Mouse (Mus musculus) adrenal gland, postnatal 14 days (tissue): ENCODE results near the gene Ube2d3. TPM values are rescaled to one million over a fixed set of nuclear protein-coding genes. Genes with fewer than 3 reads are reported as not detected.
A peak's percentile ranks its signal among the peaks of the same experiment; 100 is the strongest.
"Not testable (repeated sequence)": the region's sequence is repeated elsewhere in the genome, so short reads cannot be mapped to it uniquely, and the experiment has no call there.

Source experiments
- DNase-seq: peaks from one replicate; pipeline ENCODE4 v3.0.0; 2021; ENCODE audit warnings: mixed read lengths
- total RNA-seq: library from RNA; stranded (reverse); gene quantifications from 2 replicates; pipeline ENCODE4 v1.2.3, GENCODE M21; 2021

Ube2d3 gene
- total RNA-seq, 1 experiment from 2014 or later = 378 TPM

DNA sequence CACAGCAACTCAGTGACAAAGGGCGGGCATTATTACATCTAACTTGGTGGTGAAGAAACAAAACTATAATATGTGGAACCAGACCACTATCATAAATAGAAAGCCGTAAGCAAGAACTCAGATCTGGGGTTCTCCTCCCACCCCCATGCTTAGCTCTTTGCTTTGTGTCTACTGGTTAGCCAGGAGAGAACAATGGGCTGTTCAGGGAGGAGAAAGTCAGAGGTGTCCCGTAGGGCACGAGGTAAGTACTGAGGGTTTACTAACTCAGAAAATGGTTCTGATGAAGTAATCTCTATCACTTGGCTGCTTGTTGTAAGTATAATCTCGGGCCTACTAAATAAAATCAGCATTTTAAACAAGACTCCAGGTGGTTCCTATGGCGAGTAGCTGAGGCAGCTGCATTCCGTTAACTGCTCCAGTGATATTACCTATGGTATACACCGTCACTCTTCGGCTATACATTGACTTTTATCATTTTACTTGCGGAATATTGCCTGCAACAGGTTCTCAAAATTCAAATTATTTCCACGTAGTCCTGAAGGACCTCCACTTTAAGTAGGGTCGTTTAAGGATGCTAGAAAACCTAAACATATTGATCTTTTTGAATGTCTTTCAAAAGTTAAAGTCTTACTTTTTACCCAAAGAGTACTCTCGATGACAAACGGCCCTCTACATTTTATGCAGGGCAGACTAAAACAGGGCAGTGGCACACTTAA is 890 bp upstream of the Ube2d3 start:
- DNase-seq = no peak

DNA sequence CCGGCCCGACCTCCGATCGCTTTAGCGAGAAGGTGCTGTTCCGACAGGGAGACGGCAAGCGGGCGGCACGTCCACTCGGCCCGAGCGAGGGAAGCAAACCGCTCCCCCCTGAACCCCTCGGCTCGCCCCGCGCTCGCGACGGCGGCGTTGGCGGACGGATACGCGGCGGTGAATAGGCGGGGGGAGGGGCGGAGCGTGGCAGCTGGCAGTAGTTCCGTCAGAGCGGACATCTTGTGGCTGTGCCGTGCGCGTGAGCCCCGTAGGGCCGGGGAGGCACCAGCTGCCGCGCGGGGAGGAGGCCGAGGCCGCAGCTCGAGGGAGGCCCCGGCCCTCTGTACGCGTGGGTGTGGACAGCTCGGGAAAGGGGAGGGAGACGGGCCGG is 573 bp downstream of the Ube2d3 start:
- peak; percentile 97 for DNase-seq

DNA sequence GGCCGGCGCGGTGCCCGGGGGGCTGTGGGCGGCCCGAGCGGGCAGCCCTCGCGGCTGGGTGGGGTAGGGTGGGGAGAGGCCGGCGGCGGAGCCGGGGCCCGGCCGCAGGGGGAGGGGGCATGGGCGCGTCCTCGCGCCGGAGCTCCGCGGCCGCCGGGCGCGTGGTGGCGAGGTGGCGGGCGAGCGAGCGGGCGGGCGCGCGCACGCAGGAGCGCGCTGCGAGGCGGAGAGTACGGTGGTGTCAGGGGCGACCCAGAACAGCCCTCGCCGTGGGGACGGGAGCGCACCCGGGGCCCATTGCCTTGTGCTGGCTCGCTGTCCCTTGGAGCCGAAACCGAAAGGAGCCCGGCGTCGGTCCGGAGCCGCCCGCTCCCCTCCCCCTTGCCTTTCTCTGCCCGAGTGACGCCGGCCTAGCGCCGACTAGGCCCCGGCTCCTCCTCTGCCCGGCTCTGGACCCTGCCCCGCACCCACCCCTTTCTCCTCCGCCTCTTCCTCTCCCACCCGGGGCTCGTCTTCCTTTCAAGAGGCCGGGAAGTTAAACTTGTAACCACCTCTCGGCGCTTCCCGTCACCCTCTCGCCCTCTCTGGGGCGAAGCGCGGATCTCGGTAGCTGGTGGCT is 1.1 kb downstream of the Ube2d3 start:
- DNase-seq = peak; percentile 92

DNA sequence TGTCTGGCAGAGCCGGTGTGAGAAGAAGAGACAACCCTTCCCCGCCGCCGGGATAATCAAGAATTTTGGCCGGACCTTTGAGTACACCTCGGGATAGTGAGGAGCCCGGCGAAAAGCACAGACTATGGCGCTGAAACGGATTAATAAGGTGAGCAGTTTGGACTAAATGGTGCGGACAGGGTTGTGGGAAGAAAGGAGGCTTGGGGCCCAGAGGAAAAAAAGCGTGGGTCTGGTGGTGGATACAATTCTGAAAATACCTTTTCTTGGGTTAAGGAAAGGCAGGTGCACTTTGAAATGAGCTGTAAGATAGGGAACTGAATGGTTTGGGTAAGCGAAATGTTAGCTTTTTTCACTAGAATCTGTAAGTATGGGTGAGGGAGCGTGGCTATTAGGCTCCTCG is 1.7 kb downstream of the Ube2d3 start:
- no peak for DNase-seq

DNA sequence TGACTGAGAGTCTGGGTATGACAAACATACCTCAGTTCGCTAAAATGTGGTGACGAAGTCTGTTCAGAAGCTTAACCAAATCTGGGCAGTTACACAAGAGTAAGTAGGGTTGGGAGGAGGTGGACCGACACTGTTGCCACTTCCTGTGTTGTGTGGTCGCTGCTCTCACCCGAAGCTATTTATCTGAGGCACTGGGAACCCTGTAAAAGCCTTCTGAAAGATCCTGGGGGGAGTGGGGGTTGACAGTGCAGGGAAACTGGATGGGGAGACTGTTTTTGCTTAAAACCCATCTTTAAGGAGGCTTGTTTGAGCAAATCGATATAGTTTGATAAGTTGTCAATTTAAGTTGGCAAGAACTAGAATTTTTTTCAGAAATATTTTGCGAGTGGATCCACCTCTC is 2.3 kb downstream of the Ube2d3 start:
- DNase-seq = peak; percentile 66

DNA sequence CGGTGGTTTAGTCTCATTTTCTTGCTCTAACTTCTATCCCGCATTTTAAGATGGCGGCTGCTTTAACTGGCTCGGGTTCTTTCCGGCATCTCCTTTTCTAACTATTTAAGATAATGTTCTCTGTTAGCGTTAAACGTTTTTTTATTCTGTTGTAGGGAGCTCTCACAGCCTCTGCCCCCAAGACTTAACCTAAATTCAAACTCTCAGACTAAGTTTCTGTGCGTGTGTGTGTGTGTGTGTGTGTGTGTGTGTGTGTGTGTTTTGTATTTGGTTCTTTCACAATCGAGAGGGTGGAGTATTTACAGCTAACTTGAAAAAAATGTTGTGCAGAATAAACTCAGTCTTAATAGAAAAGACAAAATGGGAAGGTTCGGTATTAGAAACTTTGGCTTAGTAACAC is 2.7 kb downstream of the Ube2d3 start:
- peak; percentile 11 for DNase-seq

DNA sequence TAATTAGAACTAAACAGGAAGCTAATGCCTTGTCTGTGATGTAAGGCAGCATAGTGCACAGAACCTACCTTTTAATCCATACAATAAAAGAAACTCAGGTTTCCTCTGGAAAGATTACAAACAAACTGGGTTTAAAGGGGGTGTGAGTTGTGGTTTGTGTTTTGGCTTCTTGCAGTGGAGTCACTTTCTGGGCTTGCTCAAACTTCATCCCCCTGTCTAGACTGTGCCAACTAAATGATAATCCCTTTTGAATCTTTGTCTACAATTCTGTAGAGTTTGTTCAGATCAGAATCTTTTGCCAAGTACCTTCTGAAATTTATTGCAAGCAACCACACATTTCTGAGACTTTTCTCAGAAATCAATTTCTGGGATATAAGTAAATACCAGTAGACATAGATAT is 7.0 kb downstream of the Ube2d3 start:
- no peak for DNase-seq

DNA sequence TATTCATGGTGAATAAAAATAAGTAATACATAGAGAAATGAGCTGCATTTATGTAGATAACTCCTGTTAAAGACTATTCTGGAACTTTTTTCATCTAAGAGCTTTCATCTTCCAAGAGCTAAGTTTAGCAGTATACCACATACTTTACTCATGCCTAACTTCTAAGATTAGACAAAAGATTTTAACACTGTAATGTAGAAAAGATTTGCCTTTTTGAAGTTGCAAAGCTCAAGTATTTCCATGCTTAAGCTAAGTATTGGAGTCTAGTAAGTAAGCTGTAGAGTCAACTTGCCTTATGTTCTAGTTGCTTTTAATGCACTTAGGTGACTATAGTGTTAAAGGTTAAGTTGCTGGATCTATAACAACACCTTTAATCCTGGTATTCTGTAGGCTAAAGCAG is 21.0 kb downstream of the Ube2d3 start:
- no peak for DNase-seq

DNA sequence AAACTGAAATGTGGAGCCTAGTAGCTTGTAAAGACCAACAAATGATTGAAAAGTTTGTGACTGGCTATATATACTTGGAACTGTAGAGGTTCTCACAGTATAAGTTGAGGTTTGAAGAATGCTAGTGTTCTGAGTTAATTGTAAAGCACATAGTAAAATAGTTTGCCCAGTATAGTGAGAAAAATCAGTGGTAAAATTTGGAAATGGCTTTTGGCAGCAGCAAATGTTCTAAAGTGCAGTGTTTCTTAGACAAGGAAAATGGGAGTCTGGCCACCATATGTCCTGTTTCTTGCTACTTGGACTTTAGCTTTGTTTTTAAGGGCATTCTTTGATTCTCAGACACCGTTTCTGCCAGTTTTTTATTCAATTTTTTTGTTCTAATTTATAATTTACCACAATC is 30.5 kb downstream of the Ube2d3 start:
- DNase-seq = no peak

DNA sequence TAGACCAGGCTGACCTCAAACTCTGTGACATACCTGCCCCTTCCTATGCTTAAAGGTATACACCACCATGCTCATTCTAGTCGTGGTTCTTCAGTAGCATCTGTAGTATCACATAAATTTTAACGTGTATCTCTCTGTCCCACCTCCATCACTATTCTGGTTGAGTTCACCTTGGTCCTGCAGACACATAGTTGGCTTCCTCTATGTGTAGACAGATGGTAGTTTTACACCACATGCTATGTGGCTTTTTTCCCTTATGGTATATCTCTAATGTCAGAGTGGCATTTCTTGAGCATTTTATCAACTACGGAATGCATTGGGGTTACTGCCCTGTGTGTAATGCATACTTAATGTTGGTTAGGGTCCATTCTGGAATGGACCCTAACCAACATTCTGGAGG is 31.2 kb downstream of the Ube2d3 start:
- no peak for DNase-seq

DNA sequence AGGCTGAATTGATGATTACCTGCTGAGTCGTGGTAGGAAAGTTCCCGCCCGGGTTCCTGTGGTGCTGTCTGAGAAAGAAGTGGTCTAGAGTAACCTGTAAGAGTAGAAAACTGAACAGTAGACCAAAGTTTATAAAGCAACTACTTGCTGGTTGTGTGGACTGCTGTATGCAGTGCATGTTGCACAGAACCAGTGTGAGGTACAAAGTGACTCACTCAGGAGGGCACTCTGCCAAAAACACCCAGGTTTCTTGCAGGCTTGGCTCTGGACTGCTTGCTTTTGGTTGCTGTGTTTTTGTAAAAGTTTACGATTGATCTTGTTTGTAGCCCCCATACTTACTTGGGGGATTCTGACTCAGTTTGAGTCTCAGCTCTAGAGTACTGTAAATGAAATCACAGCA is 32.0 kb downstream of the Ube2d3 start:
- peak; percentile 91 for DNase-seq

DNA sequence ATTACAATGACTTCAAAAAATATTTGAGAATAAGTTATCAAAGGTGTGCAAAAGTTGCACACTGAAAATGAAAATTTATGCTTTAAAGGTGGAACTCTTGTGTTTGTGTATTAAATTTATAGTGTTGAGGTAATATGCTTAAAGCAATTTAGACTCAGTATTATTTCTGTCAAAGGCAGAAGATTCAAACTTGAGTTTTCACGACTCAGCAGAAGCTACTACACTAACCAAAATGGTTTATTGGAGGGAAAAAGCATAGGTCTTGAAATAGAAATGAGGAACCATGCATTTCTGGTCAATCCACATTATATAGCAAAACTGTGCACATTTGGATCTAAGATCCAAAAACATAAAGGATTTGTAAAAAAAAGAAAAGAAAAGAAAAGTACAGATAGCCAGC is 32.9 kb downstream of the Ube2d3 start:
- DNase-seq = no peak

DNA sequence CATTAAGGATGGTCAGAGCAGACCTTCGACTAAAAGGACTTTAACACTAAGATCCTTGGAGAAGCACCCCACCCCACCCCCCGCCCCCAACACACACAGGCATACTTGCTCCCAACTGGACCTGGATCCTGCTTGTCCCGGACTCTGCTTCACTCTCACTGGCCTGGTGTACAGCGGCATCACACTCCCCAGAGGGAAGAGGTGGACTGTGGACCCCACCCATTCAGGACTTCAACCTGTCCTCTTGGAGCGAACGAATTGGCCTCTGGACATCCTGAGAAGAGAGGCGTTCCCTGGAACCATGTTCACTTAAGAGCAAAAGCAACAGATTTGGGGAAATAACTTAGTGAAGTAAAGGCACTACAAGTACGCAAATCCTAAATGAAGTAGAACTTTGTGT is 37.1 kb downstream of the Ube2d3 start:
- no peak for DNase-seq

DNA sequence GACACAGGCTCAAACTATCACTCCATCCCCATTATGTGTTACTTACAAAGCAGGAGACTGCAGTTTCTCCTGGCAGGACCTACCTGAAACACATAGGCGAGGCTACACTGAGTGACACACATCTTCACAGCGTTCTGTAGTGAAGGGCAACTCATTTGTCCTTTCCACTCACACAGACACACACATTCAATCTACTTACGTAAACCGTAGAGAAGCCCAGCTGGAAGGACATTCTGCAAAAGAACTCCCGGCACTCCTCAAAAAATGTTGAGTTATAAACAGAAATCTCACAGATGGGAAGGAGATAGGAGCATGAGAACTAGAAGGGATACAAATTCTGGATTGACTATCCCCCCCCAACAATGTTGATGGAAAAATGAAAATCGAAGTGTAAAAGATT is 38.3 kb downstream of the Ube2d3 start:
- no peak for DNase-seq

DNA sequence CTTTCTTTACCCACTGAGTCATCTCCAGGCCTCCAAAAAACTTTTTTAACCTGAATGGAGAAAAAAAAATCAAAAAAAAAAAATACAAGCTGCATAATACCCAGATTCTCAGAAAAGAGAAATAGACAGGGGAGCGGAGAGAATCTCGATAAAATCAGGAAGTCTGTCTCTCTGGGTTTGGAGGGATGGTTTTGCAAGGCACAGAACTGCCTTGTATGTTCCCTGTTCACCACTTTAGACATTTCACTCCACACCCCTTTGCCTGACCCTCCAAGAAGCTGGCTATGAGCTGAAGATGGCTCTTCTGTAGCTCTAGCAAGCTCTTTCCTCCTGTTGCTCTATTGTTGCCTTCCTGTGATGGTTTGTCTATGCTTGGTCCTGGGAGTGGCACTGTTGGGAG is 39.0 kb downstream of the Ube2d3 start:
- no peak for DNase-seq

DNA sequence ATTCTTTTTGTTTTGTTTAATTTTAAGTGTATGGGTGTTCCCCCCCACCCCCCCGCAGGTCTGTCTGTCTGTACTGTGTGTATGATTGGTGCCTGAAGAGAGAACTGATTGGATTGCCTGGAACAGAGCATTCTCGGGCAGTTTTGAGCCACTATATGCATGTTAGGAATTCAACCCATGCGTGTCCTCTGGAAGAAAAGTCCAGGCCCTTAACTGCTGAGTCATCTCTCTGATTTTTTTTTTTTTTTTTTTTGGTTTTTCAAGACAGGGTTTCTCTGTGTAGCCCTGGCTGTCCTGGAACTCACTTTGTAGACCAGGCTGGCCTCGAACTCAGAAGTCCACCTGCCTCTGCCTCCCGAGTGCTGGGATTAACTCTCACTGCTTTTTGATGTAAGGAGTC is 41.1 kb downstream of the Ube2d3 start:
- DNase-seq = not testable (repeated sequence)

DNA sequence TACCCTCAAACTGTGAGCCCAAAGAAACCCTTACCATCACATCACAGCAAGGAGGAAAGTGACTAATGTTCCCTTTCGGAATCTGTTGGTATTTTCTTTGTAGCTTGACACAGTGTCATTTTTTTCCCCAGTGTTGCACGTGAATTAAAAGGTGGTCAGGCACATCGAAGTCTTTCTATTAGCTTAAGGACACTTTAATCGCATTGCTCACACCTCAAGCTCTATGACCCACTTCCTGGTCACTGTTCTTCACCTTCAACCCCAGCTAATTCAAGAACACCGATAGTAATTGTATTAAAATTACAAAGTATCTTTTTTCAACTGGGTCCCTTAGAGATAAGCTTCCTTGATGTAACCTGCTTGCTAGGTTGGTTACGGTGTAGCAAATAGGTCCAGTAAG is 42.8 kb downstream of the Ube2d3 start:
- DNase-seq = no peak

DNA sequence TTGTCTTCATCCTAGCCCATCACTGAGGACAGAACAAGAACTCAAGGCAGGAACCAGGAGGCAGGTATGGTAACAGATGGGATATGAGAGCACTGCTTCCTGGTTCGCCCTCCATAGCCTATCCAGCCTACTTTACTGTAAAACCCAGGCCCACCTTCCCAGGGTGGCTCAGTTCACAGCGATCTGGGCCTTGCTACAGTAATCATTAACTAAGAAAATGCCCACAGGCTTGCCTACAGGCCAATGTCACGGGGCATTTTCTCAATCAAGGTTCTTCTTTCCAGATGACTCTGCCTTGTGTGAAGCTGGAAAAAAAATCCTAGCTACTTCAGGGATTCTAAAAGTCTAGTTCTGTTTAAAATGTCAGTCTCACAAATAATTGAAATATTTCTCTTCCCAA is 43.7 kb downstream of the Ube2d3 start:
- no peak for DNase-seq

DNA sequence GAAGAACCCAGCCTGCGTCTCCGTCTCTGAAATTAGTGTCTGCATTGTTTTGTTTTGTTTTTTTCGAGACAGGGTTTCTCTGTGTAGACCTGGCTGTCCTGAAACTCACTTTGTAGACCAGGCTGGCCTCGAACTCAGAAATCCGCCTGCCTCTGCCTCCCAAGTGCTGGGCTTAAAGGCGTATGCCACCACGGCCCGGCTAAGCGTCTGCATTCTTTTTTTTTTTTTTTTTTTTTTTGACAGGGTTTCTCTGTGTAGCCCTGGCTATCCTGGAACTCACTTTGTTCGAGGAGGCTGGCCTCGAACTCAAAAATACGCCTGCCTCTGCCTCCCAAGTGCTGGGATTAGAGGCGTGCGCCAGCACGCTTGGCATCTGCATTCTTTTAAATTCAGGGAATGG is 46.7 kb downstream of the Ube2d3 start:
- not testable (repeated sequence) for DNase-seq

DNA sequence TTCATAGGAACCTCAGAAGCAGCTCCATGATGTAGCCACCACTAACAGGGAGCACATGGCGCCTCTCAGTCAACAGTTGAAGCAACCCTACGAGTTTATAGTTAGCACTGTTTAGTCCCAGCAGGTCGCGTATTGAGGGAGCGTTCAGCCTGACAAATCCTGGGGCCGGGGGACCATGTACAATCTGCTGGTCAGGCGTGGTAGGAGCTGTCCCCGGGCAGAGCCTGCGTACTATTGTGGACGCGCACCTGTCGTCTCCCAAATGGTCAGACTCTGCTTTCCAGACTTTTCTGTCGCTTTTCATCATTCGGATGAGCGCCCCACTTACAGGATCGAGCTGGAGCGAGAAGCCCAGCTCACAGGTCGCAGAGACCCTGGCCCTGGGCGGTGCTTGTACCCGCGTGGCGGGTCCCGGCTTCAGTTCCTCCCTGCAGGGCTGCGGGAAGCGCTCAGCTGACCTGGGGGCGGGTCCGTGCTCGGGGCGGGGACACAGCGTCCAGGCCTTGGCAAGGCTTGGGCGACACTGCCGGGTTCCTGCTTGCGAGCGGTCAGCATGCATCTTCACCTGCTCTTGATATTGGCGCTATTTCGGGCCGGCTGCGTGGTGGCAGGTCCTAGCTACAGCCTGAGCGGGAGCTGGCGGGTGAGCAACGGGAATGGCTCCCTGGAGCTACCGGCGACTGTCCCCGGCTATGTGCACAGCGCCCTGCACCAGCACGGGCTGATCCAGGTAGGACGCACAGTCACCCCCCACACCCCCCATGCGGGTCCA is 47.4 kb downstream of the Ube2d3 start, which contains the start of gene Manba:
Manba (plus strand) TSS at position 484 of the 772 bp plus-strand sequence.
- peak; percentile 90 for DNase-seq

DNA sequence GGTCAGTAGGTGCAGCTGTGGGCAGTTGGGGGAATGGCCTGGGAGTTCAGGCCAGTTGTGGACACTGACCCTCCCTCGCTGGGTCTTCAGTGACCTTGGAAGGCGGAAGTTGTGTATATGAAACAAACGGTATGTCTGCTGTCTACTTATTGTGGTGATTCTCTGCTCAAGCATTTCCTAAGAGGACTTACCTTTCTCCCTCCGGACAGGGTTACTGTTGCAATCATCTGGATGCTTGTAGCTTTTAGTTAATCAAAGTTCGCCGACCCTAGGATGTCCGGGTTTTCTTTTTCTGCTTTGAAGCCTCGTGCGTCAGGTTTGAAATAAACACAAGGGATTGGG is 47.9 kb downstream of the Ube2d3 start:
- DNase-seq = no peak

DNA sequence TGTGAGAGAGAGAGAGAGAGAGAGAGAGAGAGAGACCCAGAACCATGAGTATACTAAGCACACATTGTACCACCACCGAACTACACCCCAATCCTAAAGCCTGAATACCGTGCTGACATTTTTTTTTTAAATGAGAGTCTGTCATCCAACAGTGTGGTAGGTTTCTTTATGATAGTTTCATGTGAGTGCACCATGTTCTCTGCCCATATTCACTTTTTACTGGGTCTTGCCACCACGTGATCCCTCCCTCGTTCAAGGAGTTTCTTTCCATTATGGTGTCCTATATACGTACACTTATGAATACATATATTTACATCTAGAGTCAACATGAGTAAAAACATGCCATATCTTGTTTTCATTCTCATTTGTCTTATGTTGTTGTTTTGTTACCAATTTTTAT is 48.4 kb downstream of the Ube2d3 start:
- no peak for DNase-seq

DNA sequence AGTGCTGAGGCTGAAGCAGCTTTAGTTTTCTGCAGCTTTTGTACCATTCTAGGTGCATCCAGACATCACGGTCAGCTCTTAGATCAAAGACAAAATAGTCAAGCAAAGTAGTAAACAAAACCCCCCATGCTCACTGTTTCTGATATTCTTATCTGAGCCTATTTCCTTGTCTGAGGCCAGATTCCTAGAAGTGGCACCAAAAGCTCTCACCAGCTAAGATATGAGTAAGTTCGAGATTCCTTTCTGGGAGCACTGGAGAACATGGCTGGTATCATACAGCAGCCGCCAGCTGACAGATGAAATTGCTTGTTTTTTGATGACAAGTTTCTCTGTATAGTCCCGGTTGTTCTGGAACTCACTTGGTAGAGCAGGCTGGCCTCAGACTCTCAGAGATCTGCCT is 49.9 kb downstream of the Ube2d3 start:
- no peak for DNase-seq
